Mouse (Mus musculus): ENCODE measurements around the gene Btf3l4. TPM values are rescaled to one million over a fixed set of nuclear protein-coding genes. Genes with fewer than 3 reads are reported as not detected.

Btf3l4 gene
- total and polyA plus RNA-seq, 2 experiments from 2014 or later = 89.6 to 152 TPM

DNA sequence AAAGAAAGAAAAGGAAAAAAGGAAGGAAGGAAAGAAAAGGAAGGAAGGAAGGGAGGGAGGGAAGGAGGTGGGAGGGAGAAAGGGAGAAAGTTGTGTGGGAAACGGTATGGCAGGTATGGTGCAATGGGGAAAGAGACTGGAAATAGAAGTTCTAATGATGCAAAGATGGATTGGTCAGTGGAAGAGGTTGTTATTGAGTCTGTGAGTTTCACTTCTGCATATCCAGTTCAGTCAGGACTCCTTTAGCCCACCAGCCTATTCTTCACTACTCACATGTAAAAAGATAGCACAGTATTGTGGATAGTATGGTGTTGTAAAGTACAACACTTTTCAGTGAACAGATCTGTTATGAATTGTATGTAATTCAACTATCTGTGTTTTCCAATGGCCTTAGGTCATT is 42.9 kb downstream of the Btf3l4 start:
- 69% methylated on average over 1 of the region's 1 CpGs for WGBS
- TF ChIP-seq CTCF (IDR thresholded peaks at IDR 0.05; ENCODE audit: low read depth) = no peak

DNA sequence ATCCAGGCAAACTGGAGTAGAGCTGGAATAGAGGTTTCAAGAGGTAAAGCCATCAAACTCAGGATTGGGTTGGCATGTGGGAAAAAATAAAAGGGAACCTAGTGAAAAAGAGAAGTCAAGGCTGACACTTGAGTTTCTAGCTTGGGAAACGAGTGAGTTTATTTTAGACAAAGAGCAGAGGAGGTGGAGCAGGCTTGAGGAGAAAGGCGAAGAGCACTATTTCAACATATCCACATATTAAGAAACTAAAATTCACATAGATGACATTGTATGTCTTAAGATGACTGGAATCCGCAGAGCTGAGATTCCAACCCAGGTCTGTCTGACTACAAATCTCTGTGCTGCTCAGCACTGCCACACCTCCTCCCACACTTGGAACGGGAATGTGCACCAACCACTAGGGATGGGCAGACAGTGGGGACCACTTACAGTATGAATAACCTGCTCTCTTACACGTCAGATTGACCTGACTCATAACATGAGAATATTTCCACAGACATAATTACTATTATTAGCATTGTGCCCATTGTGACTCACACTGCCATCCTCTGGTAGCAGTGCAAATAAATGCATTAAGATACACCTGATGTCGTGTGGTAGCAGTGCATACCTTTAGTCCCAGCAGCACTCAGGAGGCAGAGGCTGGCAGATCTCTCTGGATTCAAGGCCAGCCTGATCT is 44.0 kb downstream of the Btf3l4 start:
- Histone ChIP-seq H3K36me3 (ENCODE audit: insufficient read depth, low read length) (no peaks in the 10 kb centered on the region), H3K27ac (no peak overlapping the region), H3K27me3 (ENCODE audit: insufficient read depth, low read length) (no peaks in the 10 kb centered on the region), H3K4me3 (ENCODE audit: low read length) (no peak overlapping the region), H3K9me3 (ENCODE audit: low read length) (no peaks in the 10 kb centered on the region), H3K9ac (replicated peaks; ENCODE audit: low read length) (no peak overlapping the region), H3K4me2 (ENCODE audit: low read depth, low read length) (no peak overlapping the region), H3K4me1 (ENCODE audit: insufficient read depth, low read length) (no peaks in the 10 kb centered on the region)
- no peak for ATAC-seq
- WGBS = 75% methylated on average over 6 of the region's 6 CpGs
- DNase-seq (ENCODE audit: low spot score) = no peak
- TF ChIP-seq CTCF (IDR thresholded peaks at IDR 0.05; ENCODE audit: low read depth) = no peak

More for the DNA sequence above, 42.9 kb downstream of the Btf3l4 start:
- Histone ChIP-seq H3K9ac (replicated peaks; ENCODE audit: low read length) (no peak overlapping the region), H3K27ac (no peak overlapping the region), H3K4me2 (ENCODE audit: low read depth, low read length) (no peak overlapping the region), H3K36me3 (ENCODE audit: insufficient read depth, low read length) (no peaks in the 10 kb centered on the region), H3K9me3 (ENCODE audit: low read length) (no peaks in the 10 kb centered on the region), H3K4me1 (ENCODE audit: insufficient read depth, low read length) (no peaks in the 10 kb centered on the region), H3K27me3 (ENCODE audit: insufficient read depth, low read length) (no peaks in the 10 kb centered on the region), H3K4me3 (ENCODE audit: low read length) (no peak overlapping the region)
- no peak for ATAC-seq
- no peak for DNase-seq (ENCODE audit: low spot score)

- no peaks in the 10 kb centered on the region for H3K27me3 ChIP-seq (ENCODE audit: insufficient read depth, low read length)
- no peak overlapping the region for H3K4me2 ChIP-seq (ENCODE audit: low read depth, low read length)
- WGBS = 29% methylated on average over 8 of the region's 8 CpGs
- ATAC-seq (no peak), DNase-seq (ENCODE audit: low spot score) (no peak)
- H3K36me3 ChIP-seq (ENCODE audit: insufficient read depth, low read length) = no peaks in the 10 kb centered on the region
- no peak overlapping the region for H3K27ac ChIP-seq
- H3K4me1 ChIP-seq (ENCODE audit: insufficient read depth, low read length) = no peaks in the 10 kb centered on the region
- no peaks in the 10 kb centered on the region for H3K9me3 ChIP-seq (ENCODE audit: low read length)
- no peak overlapping the region; the same call in 1 of the 2 replicates for H3K9ac ChIP-seq (replicated peaks; ENCODE audit: low read length)
- TF ChIP-seq CTCF (IDR thresholded peaks at IDR 0.05; ENCODE audit: low read depth) = no peak
- H3K4me3 ChIP-seq (ENCODE audit: low read length) = no peak overlapping the region
These were observed 50.9 kb downstream of the Btf3l4 start for GRCm38 (mm10) chr4:108782421-108783085.

DNA sequence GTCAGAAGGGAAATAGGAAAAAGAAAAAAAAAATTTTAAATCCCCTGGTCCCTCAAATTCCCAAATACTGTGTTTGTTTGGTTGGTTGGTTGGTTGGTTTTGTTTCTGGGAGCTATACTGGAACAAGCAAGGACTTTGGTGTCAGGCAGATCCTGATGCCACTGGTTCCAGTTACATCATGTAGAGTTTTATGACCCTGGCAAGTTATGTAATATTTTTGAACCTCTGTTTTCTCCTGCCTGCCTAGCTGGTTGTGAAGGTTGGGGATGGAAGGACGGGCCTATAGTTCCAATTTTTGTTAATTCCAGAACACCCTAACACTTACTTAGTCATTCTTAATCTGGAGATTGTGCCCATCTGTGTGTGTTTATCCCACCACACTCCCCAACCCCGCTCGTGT is 51.8 kb downstream of the Btf3l4 start:
- no peak for DNase-seq (ENCODE audit: low spot score)
- no peaks in the 10 kb centered on the region for H3K9me3 ChIP-seq (ENCODE audit: low read length)
- H3K9ac ChIP-seq (replicated peaks; ENCODE audit: low read length) = no peak overlapping the region
- TF ChIP-seq CTCF (IDR thresholded peaks at IDR 0.05; ENCODE audit: low read depth) = no peak
- 67% methylated on average over 3 of the region's 3 CpGs for WGBS
- H3K4me1 ChIP-seq (ENCODE audit: insufficient read depth, low read length) = no peaks in the 10 kb centered on the region
- H3K27me3 ChIP-seq (ENCODE audit: insufficient read depth, low read length) = no peaks in the 10 kb centered on the region
- peak overlapping the region; percentile 75 for H3K4me2 ChIP-seq (ENCODE audit: low read depth, low read length)
- H3K4me3 ChIP-seq (ENCODE audit: low read length) = peak overlapping the region; percentile 95; the same call in 1 of the 2 replicates
- no peaks in the 10 kb centered on the region for H3K36me3 ChIP-seq (ENCODE audit: insufficient read depth, low read length)
- no peak for ATAC-seq
- no peak overlapping the region for H3K27ac ChIP-seq

DNA sequence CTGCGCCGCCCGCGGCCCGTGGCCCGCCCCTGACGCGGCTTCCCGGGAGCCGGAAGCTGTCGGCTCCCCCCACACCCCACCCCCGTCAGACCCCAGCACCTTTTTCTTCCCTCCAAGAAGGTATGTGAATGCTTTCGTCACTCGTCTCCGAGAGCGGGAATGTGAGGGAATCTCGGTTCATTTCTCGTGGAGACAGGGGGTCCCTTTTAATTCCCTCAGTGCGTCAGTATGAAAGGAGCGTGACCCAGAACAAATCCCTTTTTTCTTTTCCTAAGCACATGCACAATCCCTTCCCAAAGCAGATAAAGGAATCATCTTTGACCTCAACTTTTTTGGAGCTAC is 52.6 kb downstream of the Btf3l4 start:
- under 1% methylated on average over 20 of the region's 20 CpGs for WGBS

GRCm38 (mm10) chr4:108780057-108780863 is 53.2 kb downstream of the Btf3l4 start, which contains the start of gene Zfyve9:
Gene Zfyve9, minus strand, starts transcription at chr4:108780798.
- Histone ChIP-seq H3K4me2 (ENCODE audit: low read depth, low read length) (peak within 1 kb of the TSS; percentile 75), H3K36me3 (ENCODE audit: insufficient read depth, low read length) (no peaks in the 10 kb centered on the region), H3K27ac (peak within 1 kb of the TSS; percentile 97), H3K9ac (replicated peaks; ENCODE audit: low read length) (peak within 1 kb of the TSS; percentile 96), H3K27me3 (ENCODE audit: insufficient read depth, low read length) (no peaks in the 10 kb centered on the region), H3K4me3 (ENCODE audit: low read length) (peak within 1 kb of the TSS; percentile 95), H3K9me3 (ENCODE audit: low read length) (no peaks in the 10 kb centered on the region), H3K4me1 (ENCODE audit: insufficient read depth, low read length) (no peaks in the 10 kb centered on the region)
- TF ChIP-seq CTCF (IDR thresholded peaks at IDR 0.05; ENCODE audit: low read depth) = peak; percentile 9
- under 1% methylated on average over 82 of the region's 111 CpGs for WGBS
- DNase-seq (ENCODE audit: low spot score) = peak; percentile 88
- ATAC-seq = peak; percentile 92

More for the DNA sequence above, 52.6 kb downstream of the Btf3l4 start:
- Histone ChIP-seq H3K36me3 (ENCODE audit: insufficient read depth, low read length) (no peaks in the 10 kb centered on the region), H3K4me2 (ENCODE audit: low read depth, low read length) (peak overlapping the region; percentile 75), H3K4me3 (ENCODE audit: low read length) (peak overlapping the region; percentile 95), H3K27ac (peak overlapping the region; percentile 97), H3K27me3 (ENCODE audit: insufficient read depth, low read length) (no peaks in the 10 kb centered on the region), H3K9ac (replicated peaks; ENCODE audit: low read length) (peak overlapping the region; percentile 96), H3K4me1 (ENCODE audit: insufficient read depth, low read length) (no peaks in the 10 kb centered on the region), H3K9me3 (ENCODE audit: low read length) (no peaks in the 10 kb centered on the region)
- ATAC-seq (no peak), DNase-seq (ENCODE audit: low spot score) (no peak)
- no peak for TF ChIP-seq CTCF (IDR thresholded peaks at IDR 0.05; ENCODE audit: low read depth)

All from hindbrain, postnatal 0 days (tissue).